Mouse (Mus musculus) induced T-regulatory cell, adult 2 months (primary cell): ENCODE measurements around the gene Lrrc32.
A peak's percentile ranks its signal among the peaks of the same experiment; 100 is the strongest.

Experiments
- DNase-seq: peaks from one replicate; pipeline ENCODE4 v3.0.0-alpha.2; 2012; ENCODE audit warnings: low read depth

Gene Lrrc32

GRCm38 (mm10) chr7:98544556-98544955 is 55.5 kb downstream of the Lrrc32 start:
- no peak for DNase-seq

GRCm38 (mm10) chr7:98548839-98549238 is 59.8 kb downstream of the Lrrc32 start:
- no peak for DNase-seq

GRCm38 (mm10) chr7:98550596-98550995 is 61.5 kb downstream of the Lrrc32 start:
- peak; percentile 36 for DNase-seq

GRCm38 (mm10) chr7:98551041-98551440 is 62.0 kb downstream of the Lrrc32 start:
- DNase-seq = no peak
